Mouse (Mus musculus): ENCODE data around the gene A3galt2. TPM values are rescaled to one million over a fixed set of nuclear protein-coding genes. Genes with fewer than 3 reads are reported as not detected.

Gene A3galt2
- polyA plus RNA-seq, 1 experiment from 2014 or later = 0.14 TPM

- Histone ChIP-seq H3K9ac (ENCODE audit: low read depth, low read length) (no peak overlapping the region), H3K27me3 (ENCODE audit: control insufficient read depth, insufficient read depth, low read depth, low read length) (no peaks in the 10 kb centered on the region), H3K27ac (ENCODE audit: low read length) (no peak overlapping the region), H3K4me3 (ENCODE audit: low read depth, low read length) (no peak overlapping the region), H3K9me3 (replicated peaks; ENCODE audit: control insufficient read depth, low read length, poor library complexity, severe bottlenecking) (no peaks in the 10 kb centered on the region), H3K36me3 (ENCODE audit: control insufficient read depth, insufficient read depth, low read length) (no peaks in the 10 kb centered on the region), H3K4me1 (ENCODE audit: control insufficient read depth, insufficient read depth, low read length) (peaks cover 35% of the 10 kb centered on the region), H3K4me2 (ENCODE audit: low read length) (no peak overlapping the region)
- ATAC-seq = no peak
- WGBS = 76% methylated on average over 8 of the region's 8 CpGs
Observed at GRCm38 (mm10) chr4:128722932-128723331, 32.2 kb upstream of the A3galt2 start.

- Histone ChIP-seq H3K4me1 (ENCODE audit: control insufficient read depth, insufficient read depth, low read length) (peaks cover 35% of the 10 kb centered on the region), H3K27me3 (ENCODE audit: control insufficient read depth, insufficient read depth, low read depth, low read length) (no peaks in the 10 kb centered on the region), H3K27ac (ENCODE audit: low read length) (no peak overlapping the region), H3K4me2 (ENCODE audit: low read length) (no peak overlapping the region), H3K9me3 (replicated peaks; ENCODE audit: control insufficient read depth, low read length, poor library complexity, severe bottlenecking) (no peaks in the 10 kb centered on the region), H3K4me3 (ENCODE audit: low read depth, low read length) (no peak overlapping the region), H3K9ac (ENCODE audit: low read depth, low read length) (no peak overlapping the region), H3K36me3 (ENCODE audit: control insufficient read depth, insufficient read depth, low read length) (no peaks in the 10 kb centered on the region)
- no peak for ATAC-seq
- 77% methylated on average over 13 of the region's 13 CpGs for WGBS
Observed at GRCm38 (mm10) chr4:128723431-128723830, 31.7 kb upstream of the A3galt2 start.

DNA sequence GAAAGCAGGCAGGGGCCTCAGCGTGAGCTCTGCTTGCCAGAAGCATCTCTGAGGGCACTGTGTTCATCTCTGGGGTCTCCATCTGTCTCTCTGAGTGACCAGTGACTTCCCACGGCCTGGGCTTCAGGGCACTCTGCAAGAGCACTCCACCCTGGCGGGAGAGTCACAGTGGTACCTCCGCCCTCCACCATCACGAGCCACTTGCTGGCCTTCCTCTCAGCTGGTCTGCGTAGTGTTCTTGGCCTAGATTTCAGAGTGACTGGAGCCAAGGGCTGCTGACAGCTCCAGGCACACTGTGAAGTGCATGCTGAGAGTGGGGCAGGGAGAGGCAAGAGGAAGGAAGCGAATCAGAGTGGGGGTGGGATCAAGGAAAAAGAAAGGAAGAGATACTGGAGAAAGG is 31.1 kb upstream of the A3galt2 start:
- no peaks in the 10 kb centered on the region for H3K36me3 ChIP-seq (ENCODE audit: control insufficient read depth, insufficient read depth, low read length)
- no peak overlapping the region for H3K27ac ChIP-seq (ENCODE audit: low read length)
- no peak overlapping the region for H3K9ac ChIP-seq (ENCODE audit: low read depth, low read length)
- H3K9me3 ChIP-seq (replicated peaks; ENCODE audit: control insufficient read depth, low read length, poor library complexity, severe bottlenecking) = no peaks in the 10 kb centered on the region
- peaks cover 41% of the 10 kb centered on the region for H3K4me1 ChIP-seq (ENCODE audit: control insufficient read depth, insufficient read depth, low read length)
- 73% methylated on average over 7 of the region's 7 CpGs for WGBS
- no peak overlapping the region for H3K4me3 ChIP-seq (ENCODE audit: low read depth, low read length)
- H3K27me3 ChIP-seq (ENCODE audit: control insufficient read depth, insufficient read depth, low read depth, low read length) = no peaks in the 10 kb centered on the region
- no peak for ATAC-seq
- H3K4me2 ChIP-seq (ENCODE audit: low read length) = no peak overlapping the region

DNA sequence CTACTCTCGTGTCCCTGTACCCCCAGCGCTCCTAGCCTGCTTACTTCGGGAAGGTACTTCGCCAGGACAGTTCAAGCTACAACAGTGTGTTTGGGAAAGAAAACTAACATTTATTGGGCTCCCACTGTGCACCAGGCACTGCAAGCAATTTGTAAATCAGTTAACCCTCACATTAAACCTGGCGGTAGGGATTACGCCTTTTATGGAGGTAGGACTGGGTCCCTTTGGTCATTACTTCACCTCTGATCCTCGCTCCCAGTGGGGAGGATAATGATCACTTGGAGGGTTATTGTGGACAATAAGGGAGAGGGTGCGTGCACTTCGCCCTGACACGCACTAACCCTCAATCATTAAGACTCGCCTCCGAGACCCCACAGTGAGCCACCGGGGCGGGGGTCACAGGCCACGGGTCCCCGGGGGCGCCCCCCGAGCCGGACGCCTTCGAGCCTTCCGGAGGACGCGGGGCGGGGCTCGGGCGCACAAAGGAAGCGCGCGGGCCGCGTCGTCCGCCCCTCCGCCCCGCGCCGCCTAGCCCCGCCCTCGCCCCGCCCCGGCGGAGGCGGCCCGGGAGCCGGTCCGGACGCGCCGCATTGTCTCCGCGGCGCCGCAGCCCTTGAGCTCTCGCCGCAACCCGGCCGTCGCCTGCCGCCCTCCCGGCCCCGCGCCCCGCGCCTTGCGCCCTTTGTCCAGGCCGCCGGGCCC is 28.0 kb upstream of the A3galt2 start:
- WGBS = 4% methylated on average over 43 of the region's 68 CpGs
- no peaks in the 10 kb centered on the region for H3K36me3 ChIP-seq (ENCODE audit: control insufficient read depth, insufficient read depth, low read length)
- peak overlapping the region; percentile 97 for H3K27ac ChIP-seq (ENCODE audit: low read length)
- peak overlapping the region; percentile 97 for H3K4me2 ChIP-seq (ENCODE audit: low read length)
- H3K4me3 ChIP-seq (ENCODE audit: low read depth, low read length) = peak overlapping the region; percentile 98
- peak; percentile 88 for ATAC-seq
- peaks cover 46% of the 10 kb centered on the region for H3K4me1 ChIP-seq (ENCODE audit: control insufficient read depth, insufficient read depth, low read length)
- H3K27me3 ChIP-seq (ENCODE audit: control insufficient read depth, insufficient read depth, low read depth, low read length) = no peaks in the 10 kb centered on the region
- no peaks in the 10 kb centered on the region for H3K9me3 ChIP-seq (replicated peaks; ENCODE audit: control insufficient read depth, low read length, poor library complexity, severe bottlenecking)
- H3K9ac ChIP-seq (ENCODE audit: low read depth, low read length) = peak overlapping the region; percentile 100

GRCm38 (mm10) chr4:128727721-128728430 is 27.3 kb upstream of the A3galt2 start:
- Histone ChIP-seq H3K36me3 (ENCODE audit: control insufficient read depth, insufficient read depth, low read length) (no peaks in the 10 kb centered on the region), H3K27ac (ENCODE audit: low read length) (peak overlapping the region; percentile 97), H3K4me3 (ENCODE audit: low read depth, low read length) (peak overlapping the region; percentile 98), H3K27me3 (ENCODE audit: control insufficient read depth, insufficient read depth, low read depth, low read length) (no peaks in the 10 kb centered on the region), H3K4me1 (ENCODE audit: control insufficient read depth, insufficient read depth, low read length) (peaks cover 50% of the 10 kb centered on the region), H3K4me2 (ENCODE audit: low read length) (peak overlapping the region; percentile 97), H3K9ac (ENCODE audit: low read depth, low read length) (peak overlapping the region; percentile 100), H3K9me3 (replicated peaks; ENCODE audit: control insufficient read depth, low read length, poor library complexity, severe bottlenecking) (no peaks in the 10 kb centered on the region)
- under 1% methylated on average over 56 of the region's 65 CpGs for WGBS
- peak; percentile 57; the same call in 1 of the 2 replicates for ATAC-seq

- no peaks in the 10 kb centered on the region for H3K27me3 ChIP-seq (ENCODE audit: control insufficient read depth, insufficient read depth, low read depth, low read length)
- no peaks in the 10 kb centered on the region for H3K9me3 ChIP-seq (replicated peaks; ENCODE audit: control insufficient read depth, low read length, poor library complexity, severe bottlenecking)
- peak overlapping the region; percentile 100 for H3K9ac ChIP-seq (ENCODE audit: low read depth, low read length)
- H3K36me3 ChIP-seq (ENCODE audit: control insufficient read depth, insufficient read depth, low read length) = no peaks in the 10 kb centered on the region
- H3K4me3 ChIP-seq (ENCODE audit: low read depth, low read length) = peak overlapping the region; percentile 98
- peaks cover 56% of the 10 kb centered on the region for H3K4me1 ChIP-seq (ENCODE audit: control insufficient read depth, insufficient read depth, low read length)
- peak; percentile 15; the same call in 1 of the 2 replicates for ATAC-seq
- WGBS = under 1% methylated on average over 5 of the region's 5 CpGs
- H3K4me2 ChIP-seq (ENCODE audit: low read length) = peak overlapping the region; percentile 97
- peak overlapping the region; percentile 97 for H3K27ac ChIP-seq (ENCODE audit: low read length)
Observed at GRCm38 (mm10) chr4:128728431-128728851, 26.7 kb upstream of the A3galt2 start.

DNA sequence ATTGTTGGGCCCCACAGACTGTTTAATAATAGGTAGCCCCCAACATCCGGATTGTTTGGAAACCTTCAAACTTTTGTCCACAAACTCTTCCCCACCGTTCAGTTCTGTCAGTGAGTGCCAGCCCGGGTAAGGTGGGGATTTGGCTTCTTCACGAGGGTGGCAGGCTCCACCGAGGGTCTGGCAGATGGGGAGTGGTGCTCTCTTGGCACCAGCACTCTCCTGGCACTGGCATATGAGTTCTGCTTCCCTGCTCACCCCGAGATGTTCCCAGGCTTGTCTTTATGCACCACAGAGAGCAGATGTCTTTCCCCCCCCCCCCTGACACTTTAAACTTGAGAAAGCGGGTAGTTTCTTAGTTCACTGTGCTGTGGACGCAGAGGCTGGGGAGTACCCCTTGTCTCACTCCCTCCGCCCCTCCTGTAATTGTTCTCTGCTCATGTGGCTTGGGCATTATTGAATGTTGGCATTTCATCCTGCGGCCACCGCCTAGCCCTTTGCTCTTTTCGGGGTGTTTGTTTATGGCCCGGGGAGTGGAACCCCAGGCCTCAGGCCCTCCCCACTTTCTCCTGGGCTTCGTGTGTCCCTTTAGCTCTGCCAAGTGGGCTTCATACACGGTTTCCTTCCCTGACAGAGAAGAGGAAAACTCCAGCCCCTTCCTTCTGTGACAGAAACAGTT is 26.0 kb upstream of the A3galt2 start:
- Histone ChIP-seq H3K36me3 (ENCODE audit: control insufficient read depth, insufficient read depth, low read length) (no peaks in the 10 kb centered on the region), H3K9ac (ENCODE audit: low read depth, low read length) (peak overlapping the region; percentile 100), H3K9me3 (replicated peaks; ENCODE audit: control insufficient read depth, low read length, poor library complexity, severe bottlenecking) (no peaks in the 10 kb centered on the region), H3K27ac (ENCODE audit: low read length) (peak overlapping the region; percentile 97), H3K27me3 (ENCODE audit: control insufficient read depth, insufficient read depth, low read depth, low read length) (no peaks in the 10 kb centered on the region), H3K4me2 (ENCODE audit: low read length) (peak overlapping the region; percentile 97), H3K4me1 (ENCODE audit: control insufficient read depth, insufficient read depth, low read length) (peaks cover 63% of the 10 kb centered on the region), H3K4me3 (ENCODE audit: low read depth, low read length) (peak overlapping the region; percentile 98)
- 1% methylated on average over 15 of the region's 15 CpGs for WGBS
- ATAC-seq = no peak

GRCm38 (mm10) chr4:128729709-128730037 is 25.5 kb upstream of the A3galt2 start:
- no peak for ATAC-seq
- Histone ChIP-seq H3K4me1 (ENCODE audit: control insufficient read depth, insufficient read depth, low read length) (peaks cover 68% of the 10 kb centered on the region), H3K9ac (ENCODE audit: low read depth, low read length) (peak overlapping the region; percentile 100), H3K36me3 (ENCODE audit: control insufficient read depth, insufficient read depth, low read length) (no peaks in the 10 kb centered on the region), H3K27me3 (ENCODE audit: control insufficient read depth, insufficient read depth, low read depth, low read length) (no peaks in the 10 kb centered on the region), H3K27ac (ENCODE audit: low read length) (peak overlapping the region; percentile 97; the same call in 1 of the 2 replicates), H3K4me3 (ENCODE audit: low read depth, low read length) (peak overlapping the region; percentile 98), H3K4me2 (ENCODE audit: low read length) (peak overlapping the region; percentile 97), H3K9me3 (replicated peaks; ENCODE audit: control insufficient read depth, low read length, poor library complexity, severe bottlenecking) (no peaks in the 10 kb centered on the region)
- under 1% methylated on average over 5 of the region's 5 CpGs for WGBS

- Histone ChIP-seq H3K36me3 (ENCODE audit: control insufficient read depth, insufficient read depth, low read length) (no peaks in the 10 kb centered on the region), H3K4me2 (ENCODE audit: low read length) (peak overlapping the region; percentile 97), H3K9me3 (replicated peaks; ENCODE audit: control insufficient read depth, low read length, poor library complexity, severe bottlenecking) (no peaks in the 10 kb centered on the region), H3K27me3 (ENCODE audit: control insufficient read depth, insufficient read depth, low read depth, low read length) (no peaks in the 10 kb centered on the region), H3K4me1 (ENCODE audit: control insufficient read depth, insufficient read depth, low read length) (peaks cover 74% of the 10 kb centered on the region), H3K4me3 (ENCODE audit: low read depth, low read length) (peak overlapping the region; percentile 98), H3K9ac (ENCODE audit: low read depth, low read length) (peak overlapping the region; percentile 100), H3K27ac (ENCODE audit: low read length) (no peak overlapping the region)
- ATAC-seq = no peak
- 24% methylated on average over 6 of the region's 6 CpGs for WGBS
Observed at GRCm38 (mm10) chr4:128730271-128730670, 24.9 kb upstream of the A3galt2 start.

Measured in midbrain, embryonic 16.5 days (tissue).